Mouse (Mus musculus): ENCODE measurements at regions not wholly inside any gene's neighbourhood (a gene's known extent, or its start where the extent isn't known, plus 50 kb on each side); places are given as distances from the start of the nearest gene placed in this dataset.
"Not testable (repeated sequence)": the region's sequence is repeated elsewhere in the genome, so short reads cannot be mapped to it uniquely, and the experiment has no call there.

GRCm38 (mm10) chr3:109224526-109224925 is 101.6 kb downstream of the Slc25a24 start:
- DNase-seq (ENCODE audit: low read depth, low spot score), result peak; percentile 82

GRCm38 (mm10) chr3:109234275-109234674 is 106.2 kb upstream of the Vav3 start:
- no peak for DNase-seq (ENCODE audit: low read depth, low spot score)

- no peak for DNase-seq (ENCODE audit: low read depth, low spot score)
These were observed 103.5 kb upstream of the Vav3 start for GRCm38 (mm10) chr3:109236918-109237317.

- DNase-seq (ENCODE audit: low read depth, low spot score), result no peak
These were observed 97.0 kb upstream of the Vav3 start for GRCm38 (mm10) chr3:109243491-109243890.

- peak; percentile 46 for DNase-seq (ENCODE audit: low read depth, low spot score)
These were observed 91.7 kb upstream of the Vav3 start for GRCm38 (mm10) chr3:109248801-109249200.

DNA sequence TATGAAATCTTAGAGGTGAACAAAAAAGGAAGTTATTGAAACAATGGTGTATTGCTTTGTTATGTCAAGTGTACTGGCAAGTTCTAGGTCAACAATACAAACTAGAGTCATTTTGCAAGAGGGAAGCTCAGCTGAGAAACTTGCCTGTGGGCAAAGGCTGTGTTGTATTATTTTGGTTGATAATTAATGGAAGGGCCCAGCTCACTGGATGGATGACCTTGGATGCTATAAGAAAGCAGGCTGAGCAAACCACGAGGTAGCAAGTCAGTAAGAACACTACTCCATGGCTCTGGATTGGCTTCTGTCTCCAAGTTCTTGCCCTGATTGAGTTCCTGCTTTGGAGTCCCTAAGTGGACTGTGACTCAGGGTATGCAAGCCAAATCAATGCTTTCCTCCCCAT is 91.1 kb upstream of the Vav3 start:
- DNase-seq (ENCODE audit: low read depth, low spot score), result no peak

DNA sequence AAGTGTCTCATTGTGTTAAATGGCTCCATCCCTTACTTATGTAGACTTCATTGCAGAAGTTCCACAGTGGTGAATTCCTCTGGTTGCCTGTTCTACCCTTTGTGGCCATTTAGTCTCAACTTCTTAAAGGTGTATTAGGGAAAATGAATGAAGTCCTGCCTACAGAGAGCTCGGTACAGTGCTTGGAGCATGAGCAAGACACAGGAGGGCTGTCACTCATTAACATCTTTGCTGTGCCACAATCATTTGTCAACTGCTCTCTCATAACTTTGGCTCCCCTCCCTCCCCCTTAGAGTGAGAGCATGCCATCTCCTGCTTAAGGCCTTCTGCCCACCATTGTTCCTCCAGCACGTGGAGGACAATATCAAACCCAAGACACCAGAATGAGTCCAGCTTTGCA is 90.5 kb upstream of the Vav3 start:
- no peak for DNase-seq (ENCODE audit: low read depth, low spot score)

- DNase-seq (ENCODE audit: low read depth, low spot score), result no peak
These were observed 88.7 kb upstream of the Vav3 start for GRCm38 (mm10) chr3:109251716-109252115.

- DNase-seq (ENCODE audit: low read depth, low spot score), result no peak
These were observed 86.3 kb upstream of the Vav3 start for GRCm38 (mm10) chr3:109254001-109254630.

DNA sequence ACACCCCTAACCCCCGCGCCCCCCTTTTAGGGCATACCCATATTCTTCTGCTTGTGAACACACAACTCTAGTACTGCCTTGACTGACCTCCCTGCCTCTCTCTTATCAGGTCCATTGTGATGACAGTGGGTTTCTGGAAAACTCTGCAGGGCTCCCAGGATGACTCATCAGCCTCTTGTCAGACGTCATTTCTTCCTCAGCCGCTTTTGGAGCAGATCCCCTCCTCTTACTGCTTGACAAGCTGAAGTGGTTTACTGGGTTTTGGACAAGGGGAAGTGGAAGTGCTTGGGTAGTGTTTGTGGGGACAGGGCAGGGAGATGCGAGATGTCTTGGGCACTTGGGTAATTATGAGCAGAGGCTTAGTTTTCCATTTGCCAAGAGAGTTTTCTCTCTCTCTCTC is 85.5 kb upstream of the Vav3 start:
- DNase-seq (ENCODE audit: low read depth, low spot score), result no peak

DNA sequence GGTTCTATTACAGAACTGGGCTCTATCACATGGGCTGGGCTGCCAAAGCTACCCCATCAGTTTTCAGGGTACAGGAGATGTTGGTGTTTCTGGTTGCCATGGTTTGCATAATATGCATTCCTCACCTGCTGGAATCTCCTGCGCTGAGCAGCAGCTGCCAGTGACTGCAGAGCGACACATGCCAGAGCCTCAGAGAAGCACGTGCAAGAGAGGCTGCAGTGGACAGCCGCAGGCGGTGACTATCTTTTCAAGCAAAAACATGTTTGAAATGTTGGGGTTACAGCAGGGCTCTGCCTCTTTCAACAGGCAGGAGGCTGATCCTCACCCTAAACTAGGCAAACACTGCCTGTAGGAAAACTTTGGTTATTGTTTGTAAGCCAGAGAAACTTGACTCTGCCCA is 83.7 kb upstream of the Vav3 start:
- DNase-seq (ENCODE audit: low read depth, low spot score), result no peak

GRCm38 (mm10) chr3:109266947-109267346 is 73.5 kb upstream of the Vav3 start:
- DNase-seq (ENCODE audit: low read depth, low spot score), result not testable (repeated sequence)

GRCm38 (mm10) chr3:109270783-109271182 is 69.7 kb upstream of the Vav3 start:
- no peak for DNase-seq (ENCODE audit: low read depth, low spot score)

- peak; percentile 85 for DNase-seq (ENCODE audit: low read depth, low spot score)
These were observed 67.2 kb upstream of the Vav3 start for GRCm38 (mm10) chr3:109273074-109273801.

GRCm38 (mm10) chr3:109273802-109274155 is 66.7 kb upstream of the Vav3 start:
- DNase-seq (ENCODE audit: low read depth, low spot score), result no peak

GRCm38 (mm10) chr3:109279086-109279485 is 61.4 kb upstream of the Vav3 start:
- no peak for DNase-seq (ENCODE audit: low read depth, low spot score)

DNA sequence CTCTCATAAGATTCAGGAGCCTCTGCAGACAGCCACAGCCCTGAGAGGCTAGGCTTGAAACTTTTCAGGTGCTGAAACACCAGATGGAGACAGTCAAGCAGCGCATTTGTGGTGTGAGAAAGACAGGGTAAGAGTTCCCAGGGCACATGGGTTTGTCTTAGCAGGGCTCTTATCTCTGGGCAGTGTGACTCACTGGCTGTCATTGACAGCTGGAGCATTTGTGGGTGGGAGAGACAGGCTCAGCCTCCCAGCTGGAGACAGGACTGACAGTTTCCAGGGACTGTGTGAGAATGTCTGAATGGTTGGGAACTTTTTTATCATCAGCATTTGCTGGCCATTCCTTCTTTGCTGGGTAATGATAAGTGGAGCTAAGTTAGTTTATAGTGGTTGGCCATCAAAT is 53.9 kb upstream of the Vav3 start:
- DNase-seq (ENCODE audit: low read depth, low spot score), result no peak

All from telencephalon, adult 2 months (tissue).